Mouse (Mus musculus): ENCODE data around the gene Vdac1. TPM values are rescaled to one million over a fixed set of nuclear protein-coding genes. Genes with fewer than 3 reads are reported as not detected.

Vdac1 gene
- polyA plus RNA-seq, 1 experiment, result 251 TPM

DNA sequence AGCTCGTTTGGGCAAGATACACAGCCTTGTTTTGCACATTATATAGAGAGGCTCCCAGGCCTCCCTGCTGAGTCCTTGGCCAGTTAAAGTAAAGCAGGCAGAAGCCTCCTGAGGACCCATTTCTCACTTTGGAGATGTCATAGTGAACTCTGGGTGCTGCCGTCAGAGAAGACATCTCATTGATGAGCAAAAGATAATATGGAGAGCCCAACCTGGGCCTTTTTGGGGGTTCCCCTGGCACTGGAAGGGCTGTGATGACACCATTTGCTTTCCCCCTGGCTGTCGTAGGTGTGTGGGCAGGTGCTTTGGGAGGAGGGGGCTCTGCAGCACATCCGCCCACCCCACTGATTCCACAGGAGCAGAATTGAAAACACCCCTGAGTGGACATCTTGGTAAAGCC lies 18.4 kb upstream of the Vdac1 start:
- no peak for TF ChIP-seq POLR2A (IDR thresholded peaks at IDR 0.05; ENCODE audit: low read depth, low read length)
- no peak for TF ChIP-seq CTCF (IDR thresholded peaks at IDR 0.05; ENCODE audit: borderline replicate concordance, insufficient read depth, low read length)
- Histone ChIP-seq H3K27ac (ENCODE audit: insufficient read depth, low read length) (no peak overlapping the region), H3K4me1 (ENCODE audit: control insufficient read depth, insufficient read depth, low read length) (peaks cover 5% of the 10 kb centered on the region; the same call in 1 of the 2 replicates), H3K4me3 (ENCODE audit: insufficient read depth, low read length) (no peak overlapping the region)

- H3K4me1 ChIP-seq (ENCODE audit: control insufficient read depth, insufficient read depth, low read length), result peaks cover 5% of the 10 kb centered on the region; the same call in 1 of the 2 replicates
- H3K4me3 ChIP-seq (ENCODE audit: insufficient read depth, low read length), result no peak overlapping the region
- H3K27ac ChIP-seq (ENCODE audit: insufficient read depth, low read length), result no peak overlapping the region
- TF ChIP-seq POLR2A (IDR thresholded peaks at IDR 0.05; ENCODE audit: low read depth, low read length) (no peak), CTCF (IDR thresholded peaks at IDR 0.05; ENCODE audit: borderline replicate concordance, insufficient read depth, low read length) (no peak)
These were observed 17.5 kb upstream of the Vdac1 start for GRCm38 (mm10) chr11:52343162-52343561.

- no peak overlapping the region for H3K27ac ChIP-seq (ENCODE audit: insufficient read depth, low read length)
- no peak overlapping the region for H3K4me3 ChIP-seq (ENCODE audit: insufficient read depth, low read length)
- TF ChIP-seq CTCF (IDR thresholded peaks at IDR 0.05; ENCODE audit: borderline replicate concordance, insufficient read depth, low read length) (no peak), POLR2A (IDR thresholded peaks at IDR 0.05; ENCODE audit: low read depth, low read length) (no peak)
These were observed 15.5 kb upstream of the Vdac1 start for GRCm38 (mm10) chr11:52344991-52345777.

GRCm38 (mm10) chr11:52345939-52346634 lies 14.6 kb upstream of the Vdac1 start:
- H3K4me1 ChIP-seq (ENCODE audit: control insufficient read depth, insufficient read depth, low read length), result peaks cover 1% of the 10 kb centered on the region; the same call in 1 of the 2 replicates
- H3K27ac ChIP-seq (ENCODE audit: insufficient read depth, low read length), result no peak overlapping the region
- no peak overlapping the region for H3K4me3 ChIP-seq (ENCODE audit: insufficient read depth, low read length)
- TF ChIP-seq POLR2A (IDR thresholded peaks at IDR 0.05; ENCODE audit: low read depth, low read length), result no peak
- peak; percentile 82; the same call in 1 of the 2 replicates for TF ChIP-seq CTCF (IDR thresholded peaks at IDR 0.05; ENCODE audit: borderline replicate concordance, insufficient read depth, low read length)

More at GRCm38 (mm10) chr11:52344991-52345777, 15.5 kb upstream of the Vdac1 start:
- H3K4me1 ChIP-seq (ENCODE audit: control insufficient read depth, insufficient read depth, low read length), result peaks cover 5% of the 10 kb centered on the region; the same call in 1 of the 2 replicates

GRCm38 (mm10) chr11:52346635-52347005 lies 14.0 kb upstream of the Vdac1 start:
- TF ChIP-seq CTCF (IDR thresholded peaks at IDR 0.05; ENCODE audit: borderline replicate concordance, insufficient read depth, low read length) (no peak), POLR2A (IDR thresholded peaks at IDR 0.05; ENCODE audit: low read depth, low read length) (no peak; the same call in 1 of the 2 replicates)
- no peak overlapping the region for H3K4me3 ChIP-seq (ENCODE audit: insufficient read depth, low read length)
- H3K4me1 ChIP-seq (ENCODE audit: control insufficient read depth, insufficient read depth, low read length), result no peaks in the 10 kb centered on the region
- H3K27ac ChIP-seq (ENCODE audit: insufficient read depth, low read length), result no peak overlapping the region

DNA sequence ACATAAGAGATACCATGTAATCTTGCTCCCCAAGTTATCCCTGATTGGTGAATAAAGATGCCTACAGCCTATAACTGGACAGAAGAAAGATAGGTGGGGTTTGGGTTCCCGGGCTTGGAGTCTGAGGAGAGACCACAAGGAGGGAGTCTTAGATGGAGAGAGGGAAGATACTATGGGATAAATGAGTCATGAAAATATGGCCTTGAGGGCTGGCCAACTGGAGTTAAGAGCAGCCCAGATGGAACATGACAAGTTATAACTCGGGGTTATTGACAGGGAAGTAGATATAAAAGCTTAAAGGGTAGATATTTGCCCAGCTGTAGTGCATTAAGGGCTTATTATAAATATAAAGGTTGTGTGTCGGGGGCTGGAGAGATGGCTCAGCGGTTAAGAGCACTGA lies 12.5 kb upstream of the Vdac1 start:
- no peak for TF ChIP-seq POLR2A (IDR thresholded peaks at IDR 0.05; ENCODE audit: low read depth, low read length)
- TF ChIP-seq CTCF (IDR thresholded peaks at IDR 0.05; ENCODE audit: borderline replicate concordance, insufficient read depth, low read length), result no peak
- no peak overlapping the region for H3K4me3 ChIP-seq (ENCODE audit: insufficient read depth, low read length)
- no peaks in the 10 kb centered on the region for H3K4me1 ChIP-seq (ENCODE audit: control insufficient read depth, insufficient read depth, low read length)
- no peak overlapping the region for H3K27ac ChIP-seq (ENCODE audit: insufficient read depth, low read length)

DNA sequence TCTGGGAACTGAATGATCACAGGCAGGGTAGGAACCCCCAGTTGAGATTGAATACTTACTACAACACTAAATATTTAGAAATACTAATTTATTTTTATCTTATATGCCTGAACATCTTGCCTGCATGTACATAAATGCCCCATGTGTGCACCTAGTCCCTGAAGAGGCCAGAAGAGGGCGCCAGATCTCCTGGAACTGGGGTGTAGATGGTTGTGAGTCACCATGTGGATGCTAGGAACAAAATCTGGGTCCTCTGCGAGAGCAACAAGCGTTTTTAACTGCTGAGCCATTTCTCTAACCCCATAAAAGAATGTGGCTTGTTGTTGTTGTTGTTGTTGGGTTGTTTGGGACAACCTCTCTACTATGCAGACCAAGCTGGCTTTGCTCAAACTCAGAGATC lies 11.9 kb upstream of the Vdac1 start:
- H3K4me1 ChIP-seq (ENCODE audit: control insufficient read depth, insufficient read depth, low read length), result no peaks in the 10 kb centered on the region
- TF ChIP-seq CTCF (IDR thresholded peaks at IDR 0.05; ENCODE audit: borderline replicate concordance, insufficient read depth, low read length) (no peak), POLR2A (IDR thresholded peaks at IDR 0.05; ENCODE audit: low read depth, low read length) (no peak)
- H3K4me3 ChIP-seq (ENCODE audit: insufficient read depth, low read length), result no peak overlapping the region
- H3K27ac ChIP-seq (ENCODE audit: insufficient read depth, low read length), result no peak overlapping the region

DNA sequence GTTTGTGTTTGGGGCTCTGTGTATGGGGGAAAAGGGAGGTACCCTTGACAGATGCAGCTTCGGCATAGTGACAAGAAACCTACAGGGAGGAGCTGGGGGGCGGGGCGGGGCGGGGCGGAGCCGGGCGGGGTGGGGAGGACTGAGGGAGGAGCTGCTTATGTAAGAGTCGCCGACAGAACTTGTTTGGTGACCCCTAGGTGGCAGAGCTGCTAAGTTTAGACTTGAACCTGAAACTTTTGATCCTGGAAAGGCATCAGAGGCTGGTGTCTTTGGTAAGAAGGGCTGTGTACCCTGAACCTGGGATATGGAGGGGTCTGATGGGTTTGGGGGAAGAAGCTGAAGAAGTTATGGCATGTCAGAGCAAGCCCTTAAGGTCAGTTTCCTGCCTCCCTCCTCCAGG lies 9.7 kb upstream of the Vdac1 start:
- TF ChIP-seq POLR2A (IDR thresholded peaks at IDR 0.05; ENCODE audit: low read depth, low read length), result no peak

DNA sequence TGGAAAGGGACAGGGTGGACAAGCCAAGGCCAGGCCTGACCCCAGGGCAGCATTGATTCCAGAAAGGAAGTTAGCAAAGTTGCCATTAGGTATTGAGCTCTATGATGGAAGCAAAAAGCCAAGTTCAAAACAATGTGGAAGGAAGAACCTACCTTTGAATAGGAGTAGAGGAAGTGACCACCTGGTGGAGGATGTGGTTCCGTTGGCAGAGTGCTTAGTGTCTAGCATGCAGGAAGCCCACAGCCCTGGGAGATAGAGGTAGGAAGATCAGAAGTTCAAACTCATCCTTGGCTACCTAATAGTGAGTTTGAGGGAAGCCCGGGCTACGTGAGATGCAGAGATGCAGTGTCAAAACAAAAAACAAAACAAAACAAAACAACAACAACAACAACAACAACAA lies 8.4 kb upstream of the Vdac1 start:
- Histone ChIP-seq H3K4me3 (ENCODE audit: insufficient read depth, low read length) (no peak overlapping the region), H3K27ac (ENCODE audit: insufficient read depth, low read length) (no peak overlapping the region), H3K4me1 (ENCODE audit: control insufficient read depth, insufficient read depth, low read length) (no peaks in the 10 kb centered on the region)
- no peak for TF ChIP-seq CTCF (IDR thresholded peaks at IDR 0.05; ENCODE audit: borderline replicate concordance, insufficient read depth, low read length)
- TF ChIP-seq POLR2A (IDR thresholded peaks at IDR 0.05; ENCODE audit: low read depth, low read length), result no peak

More for the DNA sequence above, 9.7 kb upstream of the Vdac1 start:
- Histone ChIP-seq H3K4me3 (ENCODE audit: insufficient read depth, low read length) (no peak overlapping the region), H3K27ac (ENCODE audit: insufficient read depth, low read length) (no peak overlapping the region), H3K4me1 (ENCODE audit: control insufficient read depth, insufficient read depth, low read length) (no peaks in the 10 kb centered on the region)

DNA sequence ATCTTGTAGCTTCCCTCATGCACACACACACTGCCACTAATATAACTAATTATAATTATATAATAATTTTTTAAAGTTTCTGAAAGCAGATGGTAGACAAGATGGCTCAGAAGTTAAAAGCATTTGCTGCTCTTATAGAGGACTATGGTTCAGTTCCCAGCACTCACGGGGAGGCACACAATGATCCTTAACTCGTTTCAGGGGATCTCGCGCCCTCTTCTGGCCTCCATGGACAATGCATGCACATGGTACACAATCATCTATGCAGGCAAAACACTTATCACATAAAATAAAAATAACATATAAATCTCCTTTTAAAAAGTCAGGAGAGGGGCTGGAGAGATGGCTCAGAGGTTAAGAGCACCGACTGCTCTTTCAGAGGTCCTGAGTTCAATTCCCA lies 6.0 kb upstream of the Vdac1 start:
- H3K4me1 ChIP-seq (ENCODE audit: control insufficient read depth, insufficient read depth, low read length), result no peaks in the 10 kb centered on the region
- no peak overlapping the region for H3K27ac ChIP-seq (ENCODE audit: insufficient read depth, low read length)
- TF ChIP-seq CTCF (IDR thresholded peaks at IDR 0.05; ENCODE audit: borderline replicate concordance, insufficient read depth, low read length) (no peak; the same call in 1 of the 2 replicates), POLR2A (IDR thresholded peaks at IDR 0.05; ENCODE audit: low read depth, low read length) (no peak)
- no peak overlapping the region for H3K4me3 ChIP-seq (ENCODE audit: insufficient read depth, low read length)

All from embryonic fibroblast, embryonic 13.5 days (primary cell).